Mouse (Mus musculus) megakaryocyte, embryonic 14.5 days (primary cell): Measurements from ENCODE around the gene Dzip1.

Experiments
- FLI1 ChIP-seq: IDR thresholded peaks from 2 replicates; pipeline ENCODE4 v1.6.1; 2012; ENCODE audit warnings: low read length, inconsistent platforms, mixed read lengths
- GATA1 ChIP-seq: IDR thresholded peaks from 3 replicates; pipeline ENCODE4 v1.6.1; 2012; ENCODE audit warnings: mixed read lengths, low read length, inconsistent platforms, borderline replicate concordance

- no peak for TF ChIP-seq GATA1
- no peak for TF ChIP-seq FLI1
Observed at GRCm38 (mm10) chr14:118929779-118930178, 4.5 kb upstream of the Dzip1 start.
